Mouse (Mus musculus): ENCODE measurements around the gene Ttc39b.

GRCm38 (mm10) chr4:83206803-83207586 lies 117.1 kb downstream of the Ttc39b start:
- TF ChIP-seq POLR2A (IDR thresholded peaks at IDR 0.05; ENCODE audit: extremely low read depth, insufficient read depth, low read length) = no peak
- no peak for TF ChIP-seq CTCF (IDR thresholded peaks at IDR 0.05; ENCODE audit: extremely low read depth, insufficient read depth, low read length)
